Mouse (Mus musculus) MEL (cell line): ENCODE data around the gene Rnf114. TPM values are rescaled to one million over a fixed set of nuclear protein-coding genes. Genes with fewer than 3 reads are reported as not detected.

Experiments used
- DNase-seq: peaks from one replicate; pipeline ENCODE4 v3.0.0; 2011; ENCODE audit warnings: low read depth, low spot score
- H3K27ac ChIP-seq: 2 replicates; pipeline ENCODE4 v1.5.1; 2012; ENCODE audit warnings: low read depth, mild to moderate bottlenecking, control low read depth, low read length, moderate library complexity; ENCODE audit not compliant: control insufficient read depth
- H3K27me3 ChIP-seq, 2 experiments: fragments of 150-350 bp in 1 of 2; sonication (generic) in 1 of 2; 2 replicates each; pipeline ENCODE4 v1.6.1; 2012; ENCODE audit warnings: low read length in 2 of 2, mild to moderate bottlenecking in 2 of 2, improper control_type of control experiment in 1 of 2, moderate library complexity in 1 of 2; ENCODE audit not compliant: insufficient read depth in 2 of 2, control insufficient read depth in 1 of 2
- H3K36me3 ChIP-seq, 2 experiments: 2 replicates each; pipeline ENCODE4 v1.6.1; 2012 to 2014; ENCODE audit warnings: low read length in 2 of 2, improper control_type of control experiment in 1 of 2, inconsistent platforms in 1 of 2, mild to moderate bottlenecking in 1 of 2; ENCODE audit not compliant: insufficient read depth in 2 of 2, control insufficient read depth in 1 of 2
- H3K4me1 ChIP-seq, 2 experiments: fragments of 150-350 bp in 1 of 2; sonication (generic) in 1 of 2; 2 replicates each; pipeline ENCODE4 v1.6.1; 2012; ENCODE audit warnings: low read length in 2 of 2, improper control_type of control experiment in 1 of 2, mild to moderate bottlenecking in 1 of 2; ENCODE audit not compliant: insufficient read depth in 2 of 2, control insufficient read depth in 1 of 2
- H3K4me3 ChIP-seq, 2 experiments: fragments of 150-350 bp in 1 of 2; sonication (generic) in 1 of 2; 2 replicates each; pipeline ENCODE4 v1.5.1; 2012; ENCODE audit warnings: low read depth in 2 of 2, low read length in 2 of 2, mild to moderate bottlenecking in 2 of 2, moderate library complexity in 2 of 2, control low read depth in 1 of 2, improper control_type of control experiment in 1 of 2; ENCODE audit not compliant: control insufficient read depth in 1 of 2, insufficient read depth in 1 of 2
- H3K79me2 ChIP-seq: 2 replicates; pipeline ENCODE4 v1.6.1; 2012; ENCODE audit warnings: mild to moderate bottlenecking, low read length, moderate library complexity; ENCODE audit not compliant: control insufficient read depth, poor library complexity, insufficient read depth
- H3K9ac ChIP-seq: 2 replicates; pipeline ENCODE4 v1.6.1; 2012; ENCODE audit warnings: low read depth, mild to moderate bottlenecking, control low read depth, low read length, moderate library complexity; ENCODE audit not compliant: control insufficient read depth, poor library complexity, severe bottlenecking
- H3K9me3 ChIP-seq: fragments of 150-350 bp; sonication (generic); replicated peaks from 2 replicates; pipeline ENCODE4 v1.6.1; 2012; ENCODE audit warnings: mild to moderate bottlenecking, low read length, improper control_type of control experiment, moderate library complexity; ENCODE audit not compliant: insufficient read depth
- BHLHE40 ChIP-seq: IDR thresholded peaks from 2 replicates; pipeline ENCODE4 v1.6.1; 2012; ENCODE audit warnings: low read depth, mild to moderate bottlenecking, inconsistent platforms, low read length, improper control_type of control experiment, borderline replicate concordance
- CTCF ChIP-seq, 3 experiments: IDR thresholded peaks in 2 of 3; conservative IDR thresholded peaks in 1 of 3; 2 replicates each; pipeline ENCODE4 v1.5.1; 2011 to 2012; ENCODE audit warnings: low read length in 3 of 3, low read depth in 2 of 3, mild to moderate bottlenecking in 2 of 3, improper control_type of control experiment in 1 of 3, inconsistent platforms in 1 of 3, mixed read lengths in 1 of 3, moderate library complexity in 1 of 3; ENCODE audit not compliant: control insufficient read depth in 1 of 3, insufficient read depth in 1 of 3, poor library complexity in 1 of 3, severe bottlenecking in 1 of 3
- E2F4 ChIP-seq: IDR thresholded peaks from 2 replicates; pipeline ENCODE4 v1.6.1; 2011; ENCODE audit warnings: low read depth, low read length, improper control_type of control experiment, borderline replicate concordance
- JUND ChIP-seq: IDR thresholded peaks from 2 replicates; pipeline ENCODE4 v1.6.1; 2011; ENCODE audit warnings: low read depth, mild to moderate bottlenecking, improper control_type of control experiment, low read length
- MAX ChIP-seq: IDR thresholded peaks from 2 replicates; pipeline ENCODE4 v1.6.1; 2011; ENCODE audit warnings: low read length, improper control_type of control experiment
- MAZ ChIP-seq: IDR thresholded peaks from 2 replicates; pipeline ENCODE4 v1.6.1; 2012; ENCODE audit warnings: low read depth, mild to moderate bottlenecking, inconsistent platforms, low read length, improper control_type of control experiment
- MYB ChIP-seq: IDR thresholded peaks from 2 replicates; pipeline ENCODE4 v1.6.1; 2011; ENCODE audit warnings: mild to moderate bottlenecking, low read depth, low read length, improper control_type of control experiment
- NRF1 ChIP-seq: IDR thresholded peaks from 2 replicates; pipeline ENCODE4 v1.6.1; 2014; ENCODE audit warnings: low read depth, mild to moderate bottlenecking, inconsistent platforms, low read length, improper control_type of control experiment, moderate library complexity; ENCODE audit not compliant: poor library complexity, insufficient read depth, severe bottlenecking
- POLR2A ChIP-seq, 2 experiments: IDR thresholded peaks; 2 replicates each; pipeline ENCODE4 v1.6.1; 2011 to 2012; ENCODE audit warnings: low read length in 2 of 2, mild to moderate bottlenecking in 2 of 2, control low read depth in 1 of 2, improper control_type of control experiment in 1 of 2, low read depth in 1 of 2, moderate library complexity in 1 of 2; ENCODE audit not compliant: control insufficient read depth in 1 of 2, insufficient read depth in 1 of 2, poor library complexity in 1 of 2
- RAD21 ChIP-seq: IDR thresholded peaks from 2 replicates; pipeline ENCODE4 v1.6.1; 2011; ENCODE audit warnings: mild to moderate bottlenecking, low read depth, low read length, improper control_type of control experiment
- SIN3A ChIP-seq: IDR thresholded peaks from 2 replicates; pipeline ENCODE4 v1.6.1; 2012; ENCODE audit warnings: low read length, improper control_type of control experiment, inconsistent platforms
- SMC3 ChIP-seq: IDR thresholded peaks from 2 replicates; pipeline ENCODE4 v1.6.1; 2011; ENCODE audit warnings: low read depth, low read length, improper control_type of control experiment
- TCF12 ChIP-seq: IDR thresholded peaks from 2 replicates; pipeline ENCODE4 v1.6.1; 2014; ENCODE audit warnings: low read depth, mild to moderate bottlenecking, inconsistent platforms, low read length, improper control_type of control experiment, moderate library complexity
- UBTF ChIP-seq: IDR thresholded peaks from 2 replicates; pipeline ENCODE4 v1.6.1; 2012; ENCODE audit warnings: low read depth, mild to moderate bottlenecking, inconsistent platforms, low read length, improper control_type of control experiment, moderate library complexity, borderline replicate concordance; ENCODE audit not compliant: insufficient read depth
- USF2 ChIP-seq, 2 experiments: IDR thresholded peaks; 2 replicates each; pipeline ENCODE4 v1.6.1; 2011 to 2012; ENCODE audit warnings: improper control_type of control experiment in 2 of 2, low read length in 2 of 2, borderline replicate concordance in 1 of 2, inconsistent platforms in 1 of 2, low read depth in 1 of 2, mild to moderate bottlenecking in 1 of 2; ENCODE audit not compliant: insufficient read depth in 1 of 2
- ZC3H11A ChIP-seq: IDR thresholded peaks from 2 replicates; pipeline ENCODE4 v1.6.1; 2012; ENCODE audit warnings: low read depth, mild to moderate bottlenecking, inconsistent platforms, low read length, improper control_type of control experiment
- ZNF384 ChIP-seq: IDR thresholded peaks from 2 replicates; pipeline ENCODE4 v1.6.1; 2012; ENCODE audit warnings: low read depth, mild to moderate bottlenecking, inconsistent platforms, low read length, improper control_type of control experiment
- polyA plus RNA-seq, 2 experiments: library from polyadenylated mRNA; stranded (reverse) in 1 of 2; unstranded in 1 of 2; fragments of >175 nt in 1 of 2; fragments of >200 nt in 1 of 2; gene quantifications; 2 replicates each; pipeline versions ENCODE4 v1.2.1 to v1.2.4; 2012; ENCODE audit warnings: low replicate concordance in 2 of 2, low read depth in 1 of 2; ENCODE audit not compliant: insufficient read length in 2 of 2, insufficient read depth in 1 of 2, missing spikeins in 1 of 2
- total RNA-seq: library from RNA; depleted of rRNA; stranded (reverse); fragments of 300-350 nt; gene quantifications from 2 replicates; pipeline ENCODE4 v1.2.3, GENCODE M21; 2012

Gene Rnf114
- total and polyA plus RNA-seq, 3 experiments: 44.0 to 49.2 TPM; not detected in 1

DNA sequence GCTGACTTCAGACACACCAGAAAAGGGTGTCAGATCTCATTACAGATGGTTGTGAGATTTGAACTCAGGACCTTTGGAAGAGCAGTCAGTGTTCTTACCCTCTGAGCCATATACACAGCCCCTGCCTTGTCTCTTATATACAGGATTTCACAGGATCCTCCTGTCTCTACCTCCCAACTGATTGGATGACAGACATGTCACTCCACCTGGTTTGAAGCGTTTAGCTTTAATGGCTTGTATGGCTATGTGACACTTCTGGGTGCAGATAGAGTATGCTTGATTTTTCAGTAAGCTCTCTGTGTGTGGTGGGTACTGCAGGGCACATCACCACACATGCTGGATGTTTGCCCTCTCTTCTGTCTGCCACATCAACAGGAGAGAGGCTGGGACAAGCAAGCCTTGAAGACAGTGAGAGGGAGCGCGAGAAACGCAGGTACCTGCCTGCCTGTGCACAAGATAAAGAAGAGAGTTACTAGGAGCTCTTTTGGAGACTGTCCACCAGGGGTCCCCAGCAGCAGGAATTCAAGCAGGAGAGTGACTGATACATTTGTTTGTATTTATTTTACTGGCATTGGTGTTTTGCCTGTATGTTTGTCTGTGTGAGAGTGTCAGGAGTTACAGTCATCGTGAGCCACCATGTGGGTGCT is 27.3 kb downstream of the Rnf114 start:
- no peaks in the 10 kb centered on the region for H3K9me3 ChIP-seq
- no peaks in the 10 kb centered on the region for H3K4me1 ChIP-seq
- H3K36me3 ChIP-seq: no peaks in the 10 kb centered on the region; a peak in 1 of 4 replicates

DNA sequence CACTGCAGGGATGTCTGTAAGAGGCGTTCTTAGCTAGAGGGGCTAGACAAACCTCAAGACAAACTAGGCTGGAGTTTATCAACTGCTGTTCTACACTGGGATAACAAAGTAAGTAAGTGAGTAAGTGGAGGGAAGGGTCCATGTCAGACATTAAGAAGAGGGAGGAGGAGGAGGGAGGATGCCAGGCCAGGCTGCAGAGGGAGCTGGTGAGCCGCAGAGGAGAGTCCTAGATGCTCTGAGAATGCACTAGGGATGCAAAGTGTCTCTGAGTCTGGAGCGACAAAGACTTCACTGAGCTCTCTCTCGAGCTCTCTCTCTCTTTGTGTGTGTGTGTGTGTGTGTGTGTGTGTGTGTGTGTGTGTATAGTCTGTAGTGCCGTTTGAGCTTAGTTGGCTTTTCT is 35.8 kb downstream of the Rnf114 start:
- no peaks in the 10 kb centered on the region for H3K36me3 ChIP-seq
- peaks cover 0 to under 1% of the 10 kb centered on the region in 2 experiments; a peak in 1 of 4 replicates for H3K4me1 ChIP-seq
- H3K9me3 ChIP-seq: no peaks in the 10 kb centered on the region
- H3K27me3 ChIP-seq: no peaks in the 10 kb centered on the region
- no peak for DNase-seq
- no peak overlapping the region for H3K4me3 ChIP-seq
- TF ChIP-seq SMC3 (peak; percentile 39), ZNF384 (no peak), TCF12 (no peak), RAD21 (no peak; the same call in none of the 2 replicates), MAX (no peak), CTCF (IDR thresholded peaks at IDR 0.05 in 2 of 3, conservative IDR thresholded peaks at IDR 0.05 in 1 of 3; ENCODE audit: control insufficient read depth in 1 of 3, insufficient read depth in 1 of 3, low read depth in 2 of 3, low read length in 3 of 3, poor library complexity in 1 of 3, severe bottlenecking in 1 of 3) (peak in 2 of 3 experiments; percentile 26 to 38; a peak in 4 of 6 replicates), POLR2A (IDR thresholded peaks at IDR 0.05; ENCODE audit: control insufficient read depth in 1 of 2, insufficient read depth in 1 of 2, low read depth in 1 of 2, low read length in 2 of 2, poor library complexity in 1 of 2) (no peak)
- H3K9ac ChIP-seq: no peak overlapping the region
- no peaks in the 10 kb centered on the region for H3K79me2 ChIP-seq
- H3K27ac ChIP-seq: no peak overlapping the region

More for the DNA sequence above, 27.3 kb downstream of the Rnf114 start:
- no peaks in the 10 kb centered on the region for H3K27me3 ChIP-seq
- TF ChIP-seq ZC3H11A (0 out of 2 replicates have a peak, but pooled peaks have one; percentile 3), MYB (no peak), RAD21 (peak; percentile 27), CTCF (IDR thresholded peaks at IDR 0.05 in 2 of 3, conservative IDR thresholded peaks at IDR 0.05 in 1 of 3; ENCODE audit: control insufficient read depth in 1 of 3, insufficient read depth in 1 of 3, low read depth in 2 of 3, low read length in 3 of 3, poor library complexity in 1 of 3, severe bottlenecking in 1 of 3) (peak; percentile 61 to 65 (median 63)), SMC3 (peak; percentile 55), E2F4 (no peak)
- H3K9ac ChIP-seq: no peak overlapping the region
- H3K79me2 ChIP-seq: no peaks in the 10 kb centered on the region
- no peak overlapping the region for H3K4me3 ChIP-seq
- no peak overlapping the region for H3K27ac ChIP-seq
- DNase-seq: peak; percentile 58

DNA sequence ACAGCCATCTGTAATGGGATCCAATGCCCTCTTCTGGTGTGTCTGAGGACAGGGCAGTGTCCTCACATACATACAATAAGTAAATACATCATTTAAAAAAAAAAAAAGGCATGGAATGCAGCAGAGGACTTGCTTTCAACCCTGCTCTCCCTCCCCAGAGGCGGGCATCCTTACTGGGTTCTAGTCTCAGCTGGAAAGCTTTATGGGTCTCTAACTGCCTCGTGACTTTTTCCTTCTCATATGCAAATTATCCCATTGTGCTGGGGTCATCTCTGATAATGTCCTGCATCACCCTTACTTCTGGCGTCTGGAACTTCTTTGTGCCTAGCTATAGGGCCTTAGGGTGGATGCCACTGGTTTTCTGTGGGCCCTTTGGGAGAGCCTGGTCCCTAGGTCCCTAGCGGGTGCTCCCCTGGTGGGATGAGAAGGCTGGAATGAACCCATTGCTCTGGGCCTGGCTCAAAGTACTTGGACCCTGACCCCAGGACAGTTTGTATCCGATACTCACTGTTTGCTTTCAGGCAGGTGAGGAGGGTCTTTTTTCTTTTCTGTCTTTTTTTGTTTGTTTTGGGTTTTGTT is 37.6 kb downstream of the Rnf114 start:
- Histone ChIP-seq H3K27me3 (no peaks in the 10 kb centered on the region), H3K9ac (no peak overlapping the region), H3K4me1 (peaks cover 0 to 5% of the 10 kb centered on the region in 2 experiments; a peak in 2 of 4 replicates), H3K9me3 (no peaks in the 10 kb centered on the region), H3K4me3 (no peak overlapping the region), H3K79me2 (no peaks in the 10 kb centered on the region), H3K27ac (no peak overlapping the region), H3K36me3 (peaks cover 0 to 4% of the 10 kb centered on the region in 2 experiments; a peak in 1 of 4 replicates)
- TF ChIP-seq POLR2A (IDR thresholded peaks at IDR 0.05; ENCODE audit: control insufficient read depth in 1 of 2, insufficient read depth in 1 of 2, low read depth in 1 of 2, low read length in 2 of 2, poor library complexity in 1 of 2): no peak
- TF ChIP-seq SIN3A: no peak
- TF ChIP-seq ZC3H11A: no peak
- no peak for TF ChIP-seq JUND
- no peak for TF ChIP-seq UBTF
- no peak for TF ChIP-seq MAZ
- TF ChIP-seq MAX: no peak
- no peak for TF ChIP-seq NRF1
- TF ChIP-seq USF2 (IDR thresholded peaks at IDR 0.05; ENCODE audit: borderline replicate concordance in 1 of 2, insufficient read depth in 1 of 2, low read depth in 1 of 2, low read length in 2 of 2): no peak
- no peak for TF ChIP-seq BHLHE40
- no peak for DNase-seq
